Mouse (Mus musculus) liver, adult (tissue): ENCODE measurements around the gene Trpm7.

Experiments
- GATA4 ChIP-seq: IDR thresholded peaks from 2 replicates; pipeline ENCODE4 v1.6.1; 2014; ENCODE audit warnings: mild to moderate bottlenecking, low read length; ENCODE audit not compliant: insufficient replicate concordance

Trpm7 gene

GRCm38 (mm10) chr2:126875871-126876796 lies at the start of gene Trpm7:
Gene Trpm7 (minus strand): TSS chr2:126876230.
- TF ChIP-seq GATA4: peak; percentile 12; the same call in 1 of the 2 replicates

- TF ChIP-seq GATA4: no peak
Observed at GRCm38 (mm10) chr2:126920358-126921060, 44.5 kb upstream of the Trpm7 start.

GRCm38 (mm10) chr2:126916236-126916635 lies 40.2 kb upstream of the Trpm7 start:
- TF ChIP-seq GATA4: no peak

- no peak for TF ChIP-seq GATA4
Observed at GRCm38 (mm10) chr2:126914096-126914495, 38.1 kb upstream of the Trpm7 start.

GRCm38 (mm10) chr2:126904162-126904561 lies 28.1 kb upstream of the Trpm7 start:
- TF ChIP-seq GATA4: no peak

GRCm38 (mm10) chr2:126897511-126897910 lies 21.5 kb upstream of the Trpm7 start:
- no peak for TF ChIP-seq GATA4

- no peak for TF ChIP-seq GATA4
Observed at GRCm38 (mm10) chr2:126896941-126897340, 20.9 kb upstream of the Trpm7 start.

- no peak for TF ChIP-seq GATA4
Observed at GRCm38 (mm10) chr2:126894245-126894644, 18.2 kb upstream of the Trpm7 start.

- no peak for TF ChIP-seq GATA4
Observed at GRCm38 (mm10) chr2:126892316-126892715, 16.3 kb upstream of the Trpm7 start.

GRCm38 (mm10) chr2:126891743-126892142 lies 15.7 kb upstream of the Trpm7 start:
- no peak for TF ChIP-seq GATA4

- no peak for TF ChIP-seq GATA4
Observed at GRCm38 (mm10) chr2:126887141-126887540, 11.1 kb upstream of the Trpm7 start.

GRCm38 (mm10) chr2:126885871-126886270 lies 9.8 kb upstream of the Trpm7 start:
- TF ChIP-seq GATA4: no peak

- TF ChIP-seq GATA4: no peak
Observed at GRCm38 (mm10) chr2:126877991-126878390, 2.0 kb upstream of the Trpm7 start.

- TF ChIP-seq GATA4: no peak
Observed at GRCm38 (mm10) chr2:126875516-126875835, 554 bp downstream of the Trpm7 start.

GRCm38 (mm10) chr2:126874809-126875515 lies 1.1 kb downstream of the Trpm7 start:
- TF ChIP-seq GATA4: no peak

- no peak for TF ChIP-seq GATA4
Observed at GRCm38 (mm10) chr2:126866301-126866700, 9.7 kb downstream of the Trpm7 start.
